ENCODE assay signal across 21 mouse cellular contexts in the genomic region with DNA sequence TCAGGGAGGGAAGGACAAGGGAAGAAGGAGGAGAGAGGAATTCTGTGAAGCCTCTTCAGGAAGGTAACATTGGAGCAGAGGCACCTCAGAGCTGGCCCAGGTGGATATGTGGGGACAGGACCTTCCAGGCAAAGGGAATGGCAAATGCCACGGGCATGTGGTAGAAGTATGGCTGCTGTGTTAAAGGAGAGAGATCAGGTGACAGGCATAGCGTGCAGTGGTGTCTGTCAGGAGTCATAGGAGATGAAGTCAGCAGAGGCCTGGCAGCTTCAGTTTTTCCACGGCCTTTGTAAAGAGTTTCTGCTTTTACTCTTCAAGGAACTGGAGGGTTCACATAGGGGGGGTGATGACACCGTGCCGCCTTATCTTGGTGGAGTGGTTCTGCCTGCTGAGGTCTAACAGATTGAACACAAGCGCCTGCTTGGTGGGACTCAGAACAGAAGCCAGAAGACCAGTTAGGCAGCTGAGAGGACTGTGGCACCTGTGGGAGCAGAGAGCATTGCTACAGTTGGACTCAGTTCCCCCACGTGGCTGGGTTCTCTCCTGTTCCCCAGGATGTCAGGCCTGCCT.
A peak's percentile ranks its signal among the peaks of the same experiment; 100 is the strongest.
DNase-seq lines count a peak whose midpoint lies in the region; ATAC-seq and TF ChIP-seq lines count a peak whose summit lies in the region.
"Had no signal": no experiment of that assay in that cellular context is flagged by ENCODE, and none has a peak within 500 bp of the region (broad histone marks: within the 10 kb centered on the region; RNA-seq: fewer than 3 reads in every experiment).

No protein-coding gene starts in this region.

- WGBS in heart, embryonic 10.5 days = 29% methylated on average over 7 of the region's 7 CpGs
- WGBS in midbrain, embryonic 11.5 days = 87% methylated on average over 7 of the region's 7 CpGs
- 85% methylated on average over 7 of the region's 7 CpGs for WGBS in midbrain, embryonic 10.5 days
- WGBS in liver, embryonic 14.5 days (ENCODE audit: insufficient replicate concordance) = 19% methylated on average over 7 of the region's 7 CpGs
- WGBS in stomach, postnatal 0 days = 83% methylated on average over 7 of the region's 7 CpGs

- TF ChIP-seq CTCF in liver, embryonic 14.5 days (IDR thresholded peaks at IDR 0.05; ENCODE audit: low read depth) = no peak
- TF ChIP-seq CTCF in stomach, postnatal 0 days (IDR thresholded peaks at IDR 0.05; ENCODE audit: low read depth) = no peak

- H3K9ac ChIP-seq in midbrain, embryonic 11.5 days (ENCODE audit: low read length) = no peak overlapping the region
- H3K9ac ChIP-seq in liver, embryonic 14.5 days (replicated peaks) = no peak overlapping the region
- H3K9ac ChIP-seq in stomach, postnatal 0 days (ENCODE audit: low read length) = no peak overlapping the region
- H3K9ac ChIP-seq: forebrain, embryonic 12.5 days; hindbrain, embryonic 13.5 days; intestine, embryonic 15.5 days; kidney, embryonic 15.5 days; limb, embryonic 15.5 days; neural tube, embryonic 12.5 days; stomach, embryonic 15.5 days had no signal

- no peak for ATAC-seq in midbrain, embryonic 11.5 days (ENCODE audit: low FRiP score)
- ATAC-seq in liver, embryonic 14.5 days (ENCODE audit: insufficient read depth) = peak; percentile 71
- no peak for ATAC-seq in stomach, postnatal 0 days (ENCODE audit: low FRiP score, low TSS enrichment)
- ATAC-seq: intestine, embryonic 15.5 days; Patski had no signal

- H3K27me3 ChIP-seq in heart, embryonic 10.5 days (ENCODE audit: insufficient read depth, poor library complexity, severe bottlenecking) = no peaks in the 10 kb centered on the region
- no peaks in the 10 kb centered on the region for H3K27me3 ChIP-seq in midbrain, embryonic 11.5 days (ENCODE audit: control insufficient read depth, insufficient read depth, low read length)
- H3K27me3 ChIP-seq in midbrain, embryonic 10.5 days (ENCODE audit: low read depth, poor library complexity, severe bottlenecking) = no peaks in the 10 kb centered on the region
- no peaks in the 10 kb centered on the region for H3K27me3 ChIP-seq in liver, embryonic 14.5 days (ENCODE audit: control insufficient read depth, insufficient read depth, low read length)
- no peaks in the 10 kb centered on the region for H3K27me3 ChIP-seq in stomach, postnatal 0 days (ENCODE audit: control insufficient read depth, insufficient read depth, low read length)
- H3K27me3 ChIP-seq: forebrain, embryonic 12.5 days; hindbrain, embryonic 13.5 days; intestine, embryonic 15.5 days; kidney, embryonic 15.5 days; limb, embryonic 15.5 days; neural tube, embryonic 12.5 days; Patski; stomach, embryonic 15.5 days had no signal

- DNase-seq in heart, embryonic 10.5 days (ENCODE audit: low spot score) = peak; percentile 80
- DNase-seq in heart, postnatal 10 days = no peak
- peak; percentile 68 for DNase-seq in midbrain, embryonic 11.5 days (ENCODE audit: low spot score, missing footprints)
- no peak for DNase-seq in midbrain, embryonic 10.5 days (ENCODE audit: low spot score)
- peak in 1 of 3 experiments; percentile 33 for DNase-seq in liver, embryonic 14.5 days (ENCODE audit: low read depth in 3 of 3, low spot score in 3 of 3)
- no peak for DNase-seq in adrenal gland, postnatal 25 days
- DNase-seq in yolk sac, embryonic 10.5 days (ENCODE audit: low spot score) = no peak
- no peak for DNase-seq in stomach, postnatal 0 days (ENCODE audit: low spot score)
- DNase-seq: adrenal gland, postnatal 14 days; cerebellum, adult 9-10 months; gastrocnemius, postnatal 36 days; layer of hippocampus, postnatal 36 days; lung, postnatal 10 days had no signal

- no peaks in the 10 kb centered on the region for H3K9me3 ChIP-seq in heart, embryonic 10.5 days
- H3K9me3 ChIP-seq in midbrain, embryonic 11.5 days (ENCODE audit: control insufficient read depth, low read length) = no peaks in the 10 kb centered on the region
- no peaks in the 10 kb centered on the region for H3K9me3 ChIP-seq in midbrain, embryonic 10.5 days (replicated peaks)
- no peaks in the 10 kb centered on the region for H3K9me3 ChIP-seq in liver, embryonic 14.5 days (ENCODE audit: control insufficient read depth, low read length)
- H3K9me3 ChIP-seq in stomach, postnatal 0 days (ENCODE audit: control insufficient read depth, low read length) = no peaks in the 10 kb centered on the region
- H3K9me3 ChIP-seq: forebrain, embryonic 12.5 days; hindbrain, embryonic 13.5 days; intestine, embryonic 15.5 days; kidney, embryonic 15.5 days; limb, embryonic 15.5 days; neural tube, embryonic 12.5 days; stomach, embryonic 15.5 days had no signal

- TF ChIP-seq EP300 in liver, embryonic 14.5 days (IDR thresholded peaks at IDR 0.05; ENCODE audit: low read depth) = peak; percentile 51; the same call in 1 of the 2 replicates
- TF ChIP-seq EP300 in stomach, postnatal 0 days (optimal IDR thresholded peaks at IDR 0.05) = no peak

- H3K36me3 ChIP-seq in heart, embryonic 10.5 days = peaks cover 17% of the 10 kb centered on the region
- H3K36me3 ChIP-seq in midbrain, embryonic 11.5 days (ENCODE audit: control insufficient read depth, insufficient read depth, low read length) = no peaks in the 10 kb centered on the region
- H3K36me3 ChIP-seq in midbrain, embryonic 10.5 days = peaks cover 15% of the 10 kb centered on the region
- H3K36me3 ChIP-seq in liver, embryonic 14.5 days (replicated peaks; ENCODE audit: control insufficient read depth, insufficient read depth, low read depth) = no peaks in the 10 kb centered on the region
- H3K36me3 ChIP-seq in stomach, postnatal 0 days (ENCODE audit: control insufficient read depth, insufficient read depth, low read length) = peaks cover 11% of the 10 kb centered on the region; the same call in 1 of the 2 replicates

- H3K4me2 ChIP-seq in midbrain, embryonic 11.5 days = no peak overlapping the region
- H3K4me2 ChIP-seq in liver, embryonic 14.5 days (ENCODE audit: low read depth) = no peak overlapping the region
- no peak overlapping the region for H3K4me2 ChIP-seq in stomach, postnatal 0 days (replicated peaks; ENCODE audit: low read depth)
- H3K4me2 ChIP-seq: forebrain, embryonic 12.5 days; hindbrain, embryonic 13.5 days; intestine, embryonic 15.5 days; kidney, embryonic 15.5 days; limb, embryonic 15.5 days; neural tube, embryonic 12.5 days; stomach, embryonic 15.5 days had no signal

- intact Hi-C loops in heart, postnatal 10 days (cut with DNase I) = no loop called here

- no peak overlapping the region for H3K4me3 ChIP-seq in heart, embryonic 10.5 days
- H3K4me3 ChIP-seq in midbrain, embryonic 11.5 days (ENCODE audit: low read depth, low read length) = no peak overlapping the region
- no peak overlapping the region for H3K4me3 ChIP-seq in midbrain, embryonic 10.5 days
- H3K4me3 ChIP-seq in liver, embryonic 14.5 days (ENCODE audit: insufficient read depth in 1 of 2, low read depth in 2 of 2, low read length in 2 of 2) = no peak overlapping the region
- no peak overlapping the region for H3K4me3 ChIP-seq in stomach, postnatal 0 days (ENCODE audit: low read depth, low read length)
- H3K4me3 ChIP-seq: forebrain, embryonic 12.5 days; hindbrain, embryonic 13.5 days; intestine, embryonic 15.5 days; kidney, embryonic 15.5 days; limb, embryonic 15.5 days; neural tube, embryonic 12.5 days; stomach, embryonic 15.5 days had no signal

- peak overlapping the region; percentile 49 for H3K27ac ChIP-seq in heart, embryonic 10.5 days
- H3K27ac ChIP-seq in midbrain, embryonic 11.5 days (ENCODE audit: low read depth, low read length) = no peak overlapping the region
- no peak overlapping the region for H3K27ac ChIP-seq in midbrain, embryonic 10.5 days (replicated peaks)
- no peak overlapping the region for H3K27ac ChIP-seq in liver, embryonic 14.5 days
- H3K27ac ChIP-seq in stomach, postnatal 0 days (replicated peaks) = no peak overlapping the region
- H3K27ac ChIP-seq: forebrain, embryonic 12.5 days; hindbrain, embryonic 13.5 days; intestine, embryonic 15.5 days; kidney, embryonic 15.5 days; limb, embryonic 15.5 days; neural tube, embryonic 12.5 days; stomach, embryonic 15.5 days had no signal

- H3K4me1 ChIP-seq in heart, embryonic 10.5 days = peaks cover 18% of the 10 kb centered on the region
- H3K4me1 ChIP-seq in midbrain, embryonic 11.5 days (ENCODE audit: control insufficient read depth, insufficient read depth, low read length) = no peaks in the 10 kb centered on the region
- no peaks in the 10 kb centered on the region for H3K4me1 ChIP-seq in midbrain, embryonic 10.5 days
- peaks cover 0 to 17% of the 10 kb centered on the region in 2 experiments; a peak in 3 of 4 replicates for H3K4me1 ChIP-seq in liver, embryonic 14.5 days (replicated peaks; ENCODE audit: control insufficient read depth in 2 of 2, insufficient read depth in 2 of 2, low read length in 1 of 2)
- H3K4me1 ChIP-seq in stomach, postnatal 0 days (replicated peaks; ENCODE audit: control insufficient read depth, insufficient read depth) = no peaks in the 10 kb centered on the region
- H3K4me1 ChIP-seq: forebrain, embryonic 12.5 days; hindbrain, embryonic 13.5 days; intestine, embryonic 15.5 days; kidney, embryonic 15.5 days; limb, embryonic 15.5 days; neural tube, embryonic 12.5 days; stomach, embryonic 15.5 days had no signal

Comparison
In these comparisons a context has a peak if more than half of its experiments do, and no peak if none do; other contexts are left out.
1. DNase-seq: peak in heart, embryonic 10.5 days (single experiment) and midbrain, embryonic 11.5 days (single experiment); none in heart, postnatal 10 days (0 of 2), midbrain, embryonic 10.5 days (single experiment), adrenal gland, postnatal 25 days (single experiment), yolk sac, embryonic 10.5 days (single experiment) and stomach, postnatal 0 days (single experiment).